Mouse (Mus musculus): ENCODE measurements around the gene Synm.
A peak's percentile ranks its signal among the peaks of the same experiment; 100 is the strongest.

Gene Synm

DNA sequence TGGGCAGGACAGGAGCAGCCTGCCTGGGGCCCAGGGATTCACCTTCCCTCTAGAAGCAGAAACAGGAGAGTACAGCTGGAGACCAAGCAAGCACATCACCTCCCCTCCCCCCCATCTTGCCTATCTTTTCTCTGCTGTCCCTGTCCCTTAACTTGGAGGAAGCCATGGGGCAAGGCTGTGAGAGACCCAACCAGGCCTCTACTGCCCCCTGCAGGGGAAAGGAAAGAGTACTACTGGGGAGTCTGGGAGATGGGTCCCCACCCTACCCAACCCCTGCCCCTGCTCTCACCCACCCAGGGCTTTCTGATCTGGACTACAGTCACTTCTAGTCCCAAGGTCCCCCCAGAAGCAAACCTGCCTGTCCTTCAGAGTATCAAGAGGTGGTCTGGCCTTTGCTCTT, 58.7 kb downstream of the Synm start:
- peak in 1 of 2 experiments; percentile 32 for DNase-seq (ENCODE audit: low spot score in 2 of 2)

GRCm38 (mm10) chr7:67699301-67699700, 60.2 kb downstream of the Synm start:
- DNase-seq (ENCODE audit: low spot score in 2 of 2): no peak

GRCm38 (mm10) chr7:67697892-67698630, 61.5 kb downstream of the Synm start:
- peak; percentile 43 to 63 for DNase-seq (ENCODE audit: low spot score in 2 of 2)

- no peak for DNase-seq (ENCODE audit: low spot score in 2 of 2)
Measured at GRCm38 (mm10) chr7:67695906-67696305, 63.6 kb downstream of the Synm start.

- DNase-seq (ENCODE audit: low spot score in 2 of 2): no peak
Measured at GRCm38 (mm10) chr7:67692791-67693538, 66.6 kb downstream of the Synm start.

GRCm38 (mm10) chr7:67692141-67692540, 67.4 kb downstream of the Synm start:
- peak; percentile 24 to 56 for DNase-seq (ENCODE audit: low spot score in 2 of 2)

- DNase-seq (ENCODE audit: low spot score in 2 of 2): peak; percentile 34 to 57
Measured at GRCm38 (mm10) chr7:67691036-67691435, 68.5 kb downstream of the Synm start.

DNA sequence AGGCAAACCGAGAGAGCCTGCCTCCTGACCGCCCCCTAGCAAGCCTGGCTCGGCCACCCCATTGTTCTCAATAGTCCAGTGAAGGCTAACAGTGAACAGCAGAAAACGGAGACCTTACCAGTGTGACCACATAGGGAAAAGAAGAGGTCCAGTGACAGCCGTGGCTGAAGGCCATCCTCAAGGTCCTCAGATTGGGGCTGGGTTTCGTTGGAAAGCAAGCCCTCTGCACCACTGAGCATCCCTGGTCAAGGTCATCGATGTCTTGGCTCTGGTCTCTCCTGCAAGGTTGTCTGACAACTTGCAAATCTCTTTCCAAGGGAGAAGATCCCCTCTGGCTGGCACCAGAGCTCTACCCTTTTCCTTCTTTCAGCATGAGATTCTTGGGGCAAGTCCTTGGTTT, 69.7 kb downstream of the Synm start:
- no peak for DNase-seq (ENCODE audit: low spot score in 2 of 2)

DNA sequence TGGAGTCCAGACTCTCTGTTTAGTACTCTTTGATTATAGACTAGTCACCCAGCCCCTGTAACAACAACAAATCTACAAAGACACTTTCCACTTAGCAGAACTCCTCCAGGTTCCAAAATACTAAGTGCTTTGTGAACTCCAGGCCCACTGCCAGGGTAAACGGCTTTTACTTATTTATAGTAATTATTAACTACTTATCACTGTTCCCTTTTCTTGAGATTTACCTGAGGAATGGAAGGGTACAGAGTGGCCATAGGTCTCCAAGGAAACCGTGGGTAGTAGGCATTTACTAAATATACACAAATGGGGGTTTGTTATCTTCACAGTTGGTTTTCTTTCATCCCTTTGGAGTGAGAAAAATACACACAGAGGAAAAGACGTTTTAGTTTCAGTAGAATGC, 71.3 kb downstream of the Synm start:
- no peak for DNase-seq (ENCODE audit: low spot score in 2 of 2)

- DNase-seq (ENCODE audit: low spot score in 2 of 2): no peak
Measured at GRCm38 (mm10) chr7:67686545-67686944, 73.0 kb downstream of the Synm start.

GRCm38 (mm10) chr7:67683006-67683405, 76.5 kb downstream of the Synm start:
- no peak for DNase-seq (ENCODE audit: low spot score in 2 of 2)

- DNase-seq (ENCODE audit: low spot score in 2 of 2): no peak
Measured at GRCm38 (mm10) chr7:67681078-67681477, 78.5 kb downstream of the Synm start.
